Mouse (Mus musculus): ENCODE data around the gene Fgfr4.
"Not testable (repeated sequence)": the region's sequence is repeated elsewhere in the genome, so short reads cannot be mapped to it uniquely, and the experiment has no call there.

DNA sequence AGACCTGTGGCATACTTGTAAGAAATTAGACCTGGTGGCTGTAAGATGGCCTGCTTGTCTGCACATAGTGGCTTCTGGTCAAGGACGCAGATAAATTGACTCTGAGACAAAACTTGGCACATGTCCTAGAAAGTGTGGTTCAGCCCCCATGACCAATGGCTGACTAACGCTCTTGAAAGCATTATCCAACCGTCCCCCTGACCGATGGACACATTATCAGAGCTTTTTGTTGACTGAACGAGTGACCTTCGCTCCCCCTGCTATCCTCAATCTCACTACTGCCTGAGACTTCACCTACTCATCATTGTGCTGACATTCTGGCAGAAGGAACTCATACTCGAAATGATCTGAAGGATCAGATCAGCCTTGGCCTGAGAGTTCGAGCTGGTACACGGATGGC lies 34.6 kb downstream of the Fgfr4 start:
- TF ChIP-seq CTCF, POLR2A (IDR thresholded peaks at IDR 0.05; ENCODE audit: extremely low read depth, insufficient read depth, low read length): not testable (repeated sequence)

All from cortical plate, adult 2 months (tissue).